Mouse (Mus musculus): ENCODE measurements at regions not wholly inside any gene's neighbourhood (a gene's known extent, or its start where the extent isn't known, plus 50 kb on each side); places are given as distances from the start of the nearest gene placed in this dataset.

- DNase-seq, result no peak
Measured at GRCm38 (mm10) chr14:114864102-114864501, 227.9 kb upstream of the Gpc5 start.

GRCm38 (mm10) chr14:114869233-114869632 is 222.8 kb upstream of the Gpc5 start:
- no peak for DNase-seq

GRCm38 (mm10) chr14:114875101-114875500 is 216.9 kb upstream of the Gpc5 start:
- DNase-seq, result no peak

- DNase-seq, result no peak
Measured at GRCm38 (mm10) chr14:114876427-114876826, 215.6 kb upstream of the Gpc5 start.

GRCm38 (mm10) chr14:114877477-114877876 is 214.5 kb upstream of the Gpc5 start:
- DNase-seq, result no peak

- no peak for DNase-seq
Measured at GRCm38 (mm10) chr14:114880291-114880690, 211.7 kb upstream of the Gpc5 start.

GRCm38 (mm10) chr14:114904109-114904508 is 187.9 kb upstream of the Gpc5 start:
- no peak for DNase-seq

- DNase-seq, result no peak
Measured at GRCm38 (mm10) chr14:114912271-114912670, 179.7 kb upstream of the Gpc5 start.

GRCm38 (mm10) chr14:114913238-114913637 is 178.8 kb upstream of the Gpc5 start:
- peak in 1 of 2 experiments; percentile 11 for DNase-seq

GRCm38 (mm10) chr14:114945744-114946143 is 146.3 kb upstream of the Gpc5 start:
- DNase-seq, result no peak

GRCm38 (mm10) chr14:114946321-114946720 is 145.7 kb upstream of the Gpc5 start:
- DNase-seq, result no peak

- no peak for DNase-seq
Measured at GRCm38 (mm10) chr14:114948341-114949155, 143.5 kb upstream of the Gpc5 start.

- no peak for DNase-seq
Measured at GRCm38 (mm10) chr14:114949156-114949496, 142.9 kb upstream of the Gpc5 start.

GRCm38 (mm10) chr14:114952280-114952679 is 139.7 kb upstream of the Gpc5 start:
- no peak for DNase-seq

GRCm38 (mm10) chr14:114953070-114953665 is 138.8 kb upstream of the Gpc5 start:
- peak in 1 of 2 experiments; percentile 12 for DNase-seq

GRCm38 (mm10) chr14:114954287-114954686 is 137.7 kb upstream of the Gpc5 start:
- DNase-seq, result no peak

- DNase-seq, result peak in 1 of 2 experiments; percentile 6
Measured at GRCm38 (mm10) chr14:114955572-114955971, 136.4 kb upstream of the Gpc5 start.

- DNase-seq, result peak in 1 of 2 experiments; percentile 6
Measured at GRCm38 (mm10) chr14:114960273-114960672, 131.7 kb upstream of the Gpc5 start.

- DNase-seq, result no peak
Measured at GRCm38 (mm10) chr14:114965941-114966340, 126.1 kb upstream of the Gpc5 start.

GRCm38 (mm10) chr14:114969020-114969419 is 123.0 kb upstream of the Gpc5 start:
- no peak for DNase-seq

GRCm38 (mm10) chr14:114981120-114981519 is 110.9 kb upstream of the Gpc5 start:
- no peak for DNase-seq

GRCm38 (mm10) chr14:115003223-115003622 is 88.8 kb upstream of the Gpc5 start:
- DNase-seq, result no peak

GRCm38 (mm10) chr14:115004733-115005405 is 87.1 kb upstream of the Gpc5 start:
- no peak for DNase-seq

GRCm38 (mm10) chr14:115010877-115011276 is 81.1 kb upstream of the Gpc5 start:
- no peak for DNase-seq

All from kidney, adult 8-10 months (tissue).